Mouse (Mus musculus): ENCODE measurements around the gene Mcm7. TPM values are rescaled to one million over a fixed set of nuclear protein-coding genes. Genes with fewer than 3 reads are reported as not detected.

Mcm7 gene
- total and polyA plus RNA-seq, 3 experiments: 104 to 390 (median 187) TPM

DNA sequence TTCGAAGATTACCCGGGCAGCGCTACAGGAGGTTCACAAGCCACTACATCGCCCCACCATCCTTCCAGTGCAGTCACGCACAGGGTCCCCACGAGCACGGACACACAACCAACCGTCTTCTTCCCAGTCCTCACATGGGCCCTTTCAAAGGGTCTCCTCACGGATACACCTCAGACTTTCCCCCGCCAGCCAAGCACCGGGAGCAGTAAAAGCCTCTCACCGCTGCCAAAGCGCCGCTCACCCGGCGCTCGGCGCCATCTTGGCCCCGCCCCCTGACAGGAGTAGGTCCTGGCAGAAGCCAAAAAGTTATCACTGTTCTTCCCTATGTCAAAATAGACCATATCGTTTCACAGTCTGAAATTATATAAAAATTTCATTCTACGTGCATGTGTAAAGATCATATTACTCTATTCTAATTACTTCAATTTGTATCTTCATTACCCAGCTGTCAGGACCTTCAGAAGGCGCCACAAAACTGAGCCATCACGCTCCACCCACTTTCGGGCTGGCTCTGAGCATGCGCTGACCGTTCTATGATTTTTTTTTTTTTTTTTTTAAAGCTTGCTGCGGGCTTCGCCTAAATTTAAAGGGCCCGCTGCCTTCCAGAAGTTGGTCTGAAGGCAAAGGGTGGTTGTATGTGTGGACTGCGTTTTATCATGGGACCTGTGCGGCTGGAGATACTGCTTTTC, 14.9 kb upstream of the Mcm7 start, which contains the start of the genes Taf6 and Cnpy4:
Gene Taf6, minus strand, starts transcription at position 502 of the 689 bp plus-strand sequence.
Gene Cnpy4, plus strand, starts transcription at position 536 of the 689 bp plus-strand sequence.
- Histone ChIP-seq H3K4me1 (ENCODE audit: insufficient read depth, low read depth, low read length) (peaks cover 27% of the 10 kb centered on the region), H3K9me3 (replicated peaks) (no peaks in the 10 kb centered on the region), H3K36me3 (replicated peaks) (peaks cover 64% of the 10 kb centered on the region), H3K27me3 (ENCODE audit: insufficient read depth, low read length) (no peaks in the 10 kb centered on the region), H3K4me3 (ENCODE audit: low read depth, low read length) (peak within 1 kb of the TSS; percentile 87)
- TF ChIP-seq CTCF (IDR thresholded peaks at IDR 0.05; ENCODE audit: low read depth, low read length) (no peak), GATA2 (IDR thresholded peaks at IDR 0.05; ENCODE audit: borderline replicate concordance, low read depth, low read length) (no peak), TAL1 (conservative IDR thresholded peaks at IDR 0.05; ENCODE audit: low read depth, low read length) (no peak), POLR2AphosphoS5 (IDR thresholded peaks at IDR 0.05; ENCODE audit: insufficient replicate concordance, low read depth, low read length) (no peak), GATA1 (IDR thresholded peaks at IDR 0.05; ENCODE audit: borderline replicate concordance, low read length) (no peak)
- DNase-seq (ENCODE audit: low spot score) (peak; percentile 75), ATAC-seq (ENCODE audit: extremely low read depth, insufficient number of reproducible peaks, low FRiP score, poor library complexity, severe bottlenecking) (peak; percentile 76)

- no peaks in the 10 kb centered on the region for H3K9me3 ChIP-seq (replicated peaks)
- no peak for DNase-seq (ENCODE audit: low spot score)
- peaks cover 49% of the 10 kb centered on the region for H3K4me1 ChIP-seq (ENCODE audit: insufficient read depth, low read depth, low read length)
- H3K4me3 ChIP-seq (ENCODE audit: low read depth, low read length): peak overlapping the region; percentile 30; the same call in 1 of the 2 replicates
- H3K36me3 ChIP-seq (replicated peaks): peaks cover 79% of the 10 kb centered on the region
- no peak for ATAC-seq (ENCODE audit: extremely low read depth, insufficient number of reproducible peaks, low FRiP score, poor library complexity, severe bottlenecking)
- TF ChIP-seq GATA1 (IDR thresholded peaks at IDR 0.05; ENCODE audit: borderline replicate concordance, low read length): no peak
- TF ChIP-seq POLR2AphosphoS5 (IDR thresholded peaks at IDR 0.05; ENCODE audit: insufficient replicate concordance, low read depth, low read length): no peak
- no peak for TF ChIP-seq CTCF (IDR thresholded peaks at IDR 0.05; ENCODE audit: low read depth, low read length)
- no peak for TF ChIP-seq GATA2 (IDR thresholded peaks at IDR 0.05; ENCODE audit: borderline replicate concordance, low read depth, low read length)
- TF ChIP-seq TAL1 (conservative IDR thresholded peaks at IDR 0.05; ENCODE audit: low read depth, low read length): no peak
- H3K27me3 ChIP-seq (ENCODE audit: insufficient read depth, low read length): no peaks in the 10 kb centered on the region
These were observed 995 bp upstream of the Mcm7 start for GRCm38 (mm10) chr5:138173217-138173616.

GRCm38 (mm10) chr5:138170936-138171561, 1.2 kb downstream of the Mcm7 start:
- peaks cover 65% of the 10 kb centered on the region for H3K4me1 ChIP-seq (ENCODE audit: insufficient read depth, low read depth, low read length)
- H3K9me3 ChIP-seq (replicated peaks): no peaks in the 10 kb centered on the region
- peak overlapping the region; percentile 90 for H3K4me3 ChIP-seq (ENCODE audit: low read depth, low read length)
- ATAC-seq (ENCODE audit: extremely low read depth, insufficient number of reproducible peaks, low FRiP score, poor library complexity, severe bottlenecking): peak; percentile 68
- H3K27me3 ChIP-seq (ENCODE audit: insufficient read depth, low read length): no peaks in the 10 kb centered on the region; the same call in 1 of the 2 replicates
- peaks cover 81% of the 10 kb centered on the region for H3K36me3 ChIP-seq (replicated peaks)
- DNase-seq (ENCODE audit: low spot score): peak; percentile 92
- TF ChIP-seq CTCF (IDR thresholded peaks at IDR 0.05; ENCODE audit: low read depth, low read length) (no peak), TAL1 (conservative IDR thresholded peaks at IDR 0.05; ENCODE audit: low read depth, low read length) (no peak), GATA2 (IDR thresholded peaks at IDR 0.05; ENCODE audit: borderline replicate concordance, low read depth, low read length) (no peak), GATA1 (IDR thresholded peaks at IDR 0.05; ENCODE audit: borderline replicate concordance, low read length) (no peak), POLR2AphosphoS5 (IDR thresholded peaks at IDR 0.05; ENCODE audit: insufficient replicate concordance, low read depth, low read length) (no peak)

- Histone ChIP-seq H3K4me3 (ENCODE audit: low read depth, low read length) (peak overlapping the region; percentile 1; the same call in 1 of the 2 replicates), H3K4me1 (ENCODE audit: insufficient read depth, low read depth, low read length) (peaks cover 82% of the 10 kb centered on the region), H3K9me3 (replicated peaks) (no peaks in the 10 kb centered on the region), H3K36me3 (replicated peaks) (peaks cover 85% of the 10 kb centered on the region), H3K27me3 (ENCODE audit: insufficient read depth, low read length) (no peaks in the 10 kb centered on the region; the same call in 1 of the 2 replicates)
- no peak for ATAC-seq (ENCODE audit: extremely low read depth, insufficient number of reproducible peaks, low FRiP score, poor library complexity, severe bottlenecking)
- no peak for DNase-seq (ENCODE audit: low spot score)
- TF ChIP-seq POLR2AphosphoS5 (IDR thresholded peaks at IDR 0.05; ENCODE audit: insufficient replicate concordance, low read depth, low read length): no peak
These were observed 6.6 kb downstream of the Mcm7 start for GRCm38 (mm10) chr5:138165594-138165993.

DNA sequence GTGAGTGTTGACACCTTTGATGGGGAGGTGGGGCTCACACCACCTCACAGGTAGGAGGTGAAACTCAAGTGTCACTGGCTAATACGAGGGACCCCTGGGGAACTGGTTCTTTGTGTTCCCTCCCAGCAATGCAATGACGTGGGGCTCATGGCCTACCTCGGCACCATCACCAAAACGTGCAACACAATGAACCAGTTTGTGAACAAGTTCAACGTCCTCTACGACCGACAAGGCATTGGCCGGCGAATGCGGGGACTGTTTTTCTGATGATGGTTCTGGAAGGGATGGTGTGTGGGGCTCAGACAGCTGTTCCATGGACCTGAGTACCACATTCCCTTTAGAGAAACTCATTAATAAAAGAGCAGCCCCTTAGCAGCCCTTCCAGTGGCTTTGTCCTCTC, 8.6 kb downstream of the Mcm7 start:
- Histone ChIP-seq H3K27me3 (ENCODE audit: insufficient read depth, low read length) (no peaks in the 10 kb centered on the region; the same call in 1 of the 2 replicates), H3K36me3 (replicated peaks) (peaks cover 67% of the 10 kb centered on the region), H3K9me3 (replicated peaks) (no peaks in the 10 kb centered on the region), H3K4me1 (ENCODE audit: insufficient read depth, low read depth, low read length) (peaks cover 74% of the 10 kb centered on the region), H3K4me3 (ENCODE audit: low read depth, low read length) (no peak overlapping the region)
- DNase-seq (ENCODE audit: low spot score) (no peak), ATAC-seq (ENCODE audit: extremely low read depth, insufficient number of reproducible peaks, low FRiP score, poor library complexity, severe bottlenecking) (no peak)
- TF ChIP-seq POLR2AphosphoS5 (IDR thresholded peaks at IDR 0.05; ENCODE audit: insufficient replicate concordance, low read depth, low read length) (no peak), GATA1 (IDR thresholded peaks at IDR 0.05; ENCODE audit: borderline replicate concordance, low read length) (no peak), TAL1 (conservative IDR thresholded peaks at IDR 0.05; ENCODE audit: low read depth, low read length) (no peak), GATA2 (IDR thresholded peaks at IDR 0.05; ENCODE audit: borderline replicate concordance, low read depth, low read length) (no peak), CTCF (IDR thresholded peaks at IDR 0.05; ENCODE audit: low read depth, low read length) (no peak)

DNA sequence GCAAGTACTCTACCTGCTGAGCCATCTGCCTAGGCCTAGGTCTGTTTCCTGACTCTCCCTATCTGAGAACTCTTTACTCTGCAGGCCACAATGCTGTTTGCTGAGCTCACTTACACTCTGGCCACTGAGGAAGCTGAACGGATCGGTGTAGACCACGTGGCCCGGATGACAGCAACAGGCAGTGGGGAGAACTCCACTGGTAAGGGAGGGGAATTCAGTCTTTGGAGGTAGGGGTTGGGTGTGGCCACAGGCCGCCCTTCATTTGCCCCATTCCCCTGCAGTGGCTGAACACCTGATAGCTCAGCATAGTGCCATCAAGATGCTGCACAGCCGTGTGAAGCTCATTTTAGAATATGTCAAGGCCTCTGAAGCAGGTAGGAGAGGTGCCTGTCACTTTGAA, 9.2 kb downstream of the Mcm7 start:
- Histone ChIP-seq H3K36me3 (replicated peaks) (peaks cover 62% of the 10 kb centered on the region), H3K9me3 (replicated peaks) (no peaks in the 10 kb centered on the region), H3K4me1 (ENCODE audit: insufficient read depth, low read depth, low read length) (peaks cover 70% of the 10 kb centered on the region), H3K4me3 (ENCODE audit: low read depth, low read length) (no peak overlapping the region), H3K27me3 (ENCODE audit: insufficient read depth, low read length) (no peaks in the 10 kb centered on the region; the same call in 1 of the 2 replicates)
- ATAC-seq (ENCODE audit: extremely low read depth, insufficient number of reproducible peaks, low FRiP score, poor library complexity, severe bottlenecking) (no peak), DNase-seq (ENCODE audit: low spot score) (no peak)
- TF ChIP-seq POLR2AphosphoS5 (IDR thresholded peaks at IDR 0.05; ENCODE audit: insufficient replicate concordance, low read depth, low read length): peak; percentile 84
- TF ChIP-seq GATA2 (IDR thresholded peaks at IDR 0.05; ENCODE audit: borderline replicate concordance, low read depth, low read length): no peak
